Mouse (Mus musculus) thymus, adult 18-20 months (tissue): ENCODE measurements at regions not wholly inside any gene's neighbourhood (a gene's known extent, or its start where the extent isn't known, plus 50 kb on each side); places are given as distances from the start of the nearest gene placed in this dataset.
"Not testable (repeated sequence)": the region's sequence is repeated elsewhere in the genome, so short reads cannot be mapped to it uniquely, and the experiment has no call there.

Experiments
- DNase-seq, 2 experiments: peaks; one replicate each; pipeline ENCODE4 v3.0.0; 2022; ENCODE audit warnings: mixed read lengths in 2 of 2

- DNase-seq, result no peak
Measured at GRCm38 (mm10) chr3:128413481-128413880, 517.4 kb upstream of the Fam241a start.

- DNase-seq, result no peak
Measured at GRCm38 (mm10) chr3:128412157-128412556, 516.0 kb upstream of the Fam241a start.

DNA sequence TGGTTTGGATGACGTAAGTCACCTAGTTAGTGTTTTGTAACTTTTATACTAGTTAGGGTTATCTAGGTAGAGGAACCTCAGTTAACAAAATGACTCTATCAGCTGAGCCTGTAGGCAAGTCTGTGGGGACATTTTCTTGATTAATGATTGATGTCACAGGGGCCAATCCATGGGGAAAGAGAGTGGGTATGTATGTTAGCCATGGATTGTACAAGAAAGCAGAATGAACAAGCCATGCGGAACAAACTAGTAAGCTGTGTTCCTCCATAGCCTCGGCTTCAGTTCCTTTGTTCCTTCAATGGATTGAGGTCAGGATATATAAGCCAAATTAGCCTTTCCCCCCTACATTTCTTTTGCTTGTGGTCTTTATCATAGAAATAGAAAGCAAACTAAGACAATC, 498.7 kb upstream of the Fam241a start:
- no peak for DNase-seq

DNA sequence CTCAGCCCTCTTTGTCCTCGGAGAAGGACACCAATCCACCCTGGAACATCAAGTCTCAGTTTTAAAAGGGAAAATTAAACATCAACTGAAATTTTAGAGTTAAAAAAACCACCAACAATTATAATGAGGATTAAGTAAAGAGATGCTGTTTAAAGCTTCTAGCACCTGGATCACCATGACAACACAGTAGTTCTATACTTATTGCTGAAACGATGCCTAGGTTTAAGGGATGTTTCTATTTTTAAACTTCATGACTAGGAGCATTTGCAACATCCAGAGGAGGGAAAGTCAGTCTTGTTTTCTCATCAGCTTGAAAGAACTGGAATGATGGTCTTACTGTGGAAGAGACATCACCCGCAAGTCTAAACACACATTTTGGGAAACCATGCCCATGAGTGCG, 484.5 kb upstream of the Fam241a start:
- DNase-seq, result no peak

- no peak for DNase-seq
Measured at GRCm38 (mm10) chr3:128369521-128370127, 473.5 kb upstream of the Fam241a start.

GRCm38 (mm10) chr3:128362310-128362709, 466.2 kb upstream of the Fam241a start:
- DNase-seq, result no peak

- DNase-seq, result not testable (repeated sequence)
Measured at GRCm38 (mm10) chr3:128349123-128349522, 453.0 kb upstream of the Fam241a start.

- DNase-seq, result no peak
Measured at GRCm38 (mm10) chr3:128347782-128348574, 451.9 kb upstream of the Fam241a start.

GRCm38 (mm10) chr3:128337508-128337907, 441.4 kb upstream of the Fam241a start:
- no peak for DNase-seq

DNA sequence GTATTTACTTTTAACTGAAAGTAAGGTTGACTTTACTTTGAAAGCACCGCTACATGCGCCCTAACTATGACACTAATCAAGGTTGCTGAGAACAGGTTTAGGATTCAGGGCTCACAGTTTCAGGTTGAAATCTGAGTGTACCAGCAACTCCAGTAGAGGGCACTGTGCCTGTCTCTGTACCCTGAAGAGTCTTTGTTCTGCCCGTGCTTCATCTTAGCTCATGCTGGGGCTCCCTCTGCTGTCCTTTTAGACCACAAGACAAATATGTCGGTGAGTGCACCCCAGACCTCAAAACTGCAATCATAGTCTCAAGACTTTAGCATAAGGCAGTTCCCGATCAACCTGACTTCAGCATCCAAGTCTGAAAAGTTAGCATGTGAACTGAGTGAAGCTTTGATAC, 440.9 kb upstream of the Fam241a start:
- DNase-seq, result peak; percentile 6 to 9

- no peak for DNase-seq
Measured at GRCm38 (mm10) chr3:128327677-128328076, 431.6 kb upstream of the Fam241a start.

- no peak for DNase-seq
Measured at GRCm38 (mm10) chr3:128301312-128301711, 405.2 kb upstream of the Fam241a start.

DNA sequence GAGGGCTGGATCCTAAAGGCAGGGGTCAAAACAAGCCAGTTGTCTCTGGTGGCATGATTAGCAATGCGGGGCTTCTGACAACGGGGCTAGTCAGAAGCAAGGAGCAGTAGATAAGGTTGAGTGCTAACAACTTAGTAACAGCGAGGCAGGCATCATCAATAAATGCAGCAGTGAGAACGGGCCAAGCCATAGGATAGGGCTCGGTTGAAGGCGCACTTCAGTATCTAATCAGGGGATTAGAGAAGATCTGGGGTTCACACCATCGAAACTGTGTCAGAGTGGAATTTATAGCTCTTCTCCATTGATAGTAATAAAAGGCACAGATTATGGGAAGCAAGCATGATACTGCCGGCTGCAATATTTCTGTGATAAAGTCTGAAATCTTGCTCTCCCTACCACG, 402.0 kb upstream of the Fam241a start:
- no peak for DNase-seq

DNA sequence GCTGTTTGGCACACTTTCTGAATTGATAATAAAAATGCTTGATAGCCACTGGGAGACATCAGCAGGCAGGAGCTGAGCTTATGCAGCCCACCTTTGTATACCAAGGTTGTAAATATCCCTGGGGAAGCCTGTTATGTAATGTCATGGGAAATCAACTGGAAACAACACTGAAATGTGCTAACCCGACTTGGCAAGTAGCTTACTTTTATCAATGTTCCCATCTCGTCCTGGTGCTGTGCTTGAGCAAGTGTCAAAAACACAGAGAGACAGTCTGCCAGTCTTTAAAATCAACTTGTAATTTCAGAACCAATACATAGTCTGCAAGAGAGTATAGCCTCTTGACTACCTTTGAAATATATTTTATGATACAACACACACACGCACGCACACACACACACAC, 391.7 kb upstream of the Fam241a start:
- DNase-seq, result no peak

DNA sequence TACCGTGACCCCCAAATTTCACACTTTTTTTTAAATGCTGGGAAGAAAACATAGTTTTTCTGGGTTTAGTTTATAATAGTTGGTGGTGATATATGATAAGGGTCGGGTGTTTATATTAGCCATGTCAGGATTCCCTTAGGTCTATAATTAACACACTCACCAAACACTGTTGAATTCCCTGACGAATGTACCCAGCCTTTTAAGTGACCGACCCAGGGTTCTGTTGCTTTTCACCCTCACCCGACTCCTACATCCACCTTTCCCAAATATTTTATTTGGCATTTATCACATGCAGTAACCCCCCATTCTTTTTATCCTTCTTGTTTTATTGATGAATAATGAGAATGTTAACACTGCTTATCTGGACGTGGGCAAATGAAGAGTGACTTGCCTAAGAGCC, 389.1 kb upstream of the Fam241a start:
- DNase-seq, result no peak

DNA sequence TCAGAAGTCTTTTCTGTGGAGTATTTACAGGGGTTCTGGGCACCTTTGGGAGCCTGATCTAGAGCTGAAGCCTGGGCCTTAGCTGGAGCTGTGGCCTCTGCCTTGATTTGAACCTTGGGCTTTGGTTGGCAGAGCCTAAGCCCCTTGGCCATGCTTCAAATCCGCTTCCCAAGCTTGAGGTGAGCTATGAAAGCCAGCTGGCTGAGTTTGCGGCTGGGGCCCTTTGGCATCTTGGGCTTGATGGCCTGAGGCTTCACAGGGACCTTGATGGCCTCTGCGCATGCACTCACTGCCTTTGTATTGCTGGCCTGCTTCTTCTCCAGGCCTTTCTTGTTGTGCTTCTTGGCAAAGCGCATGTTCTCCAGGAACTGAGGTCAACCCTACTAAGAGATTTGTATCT, 384.5 kb upstream of the Fam241a start:
- DNase-seq, result no peak

- no peak for DNase-seq
Measured at GRCm38 (mm10) chr3:128270576-128270975, 374.5 kb upstream of the Fam241a start.

- no peak for DNase-seq
Measured at GRCm38 (mm10) chr3:128261208-128261607, 365.1 kb upstream of the Fam241a start.

DNA sequence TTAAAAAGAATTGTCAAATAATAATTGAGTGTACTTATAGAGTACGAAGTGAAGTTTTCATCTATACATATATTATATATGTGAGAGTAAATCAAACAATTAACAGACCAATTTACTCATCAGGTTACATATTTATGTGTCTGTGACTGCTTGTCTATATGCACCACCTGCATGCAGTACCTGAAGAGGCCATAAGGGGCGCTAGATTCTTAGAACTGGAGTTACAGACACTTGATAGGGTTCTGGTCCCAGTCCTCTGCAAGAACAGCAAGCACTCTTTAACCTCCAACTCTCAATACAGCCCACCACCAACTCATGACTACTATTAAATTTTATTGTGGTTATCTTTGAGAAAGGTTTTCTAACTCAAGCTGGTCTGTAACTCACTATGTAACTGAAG, 351.7 kb upstream of the Fam241a start:
- DNase-seq, result no peak

DNA sequence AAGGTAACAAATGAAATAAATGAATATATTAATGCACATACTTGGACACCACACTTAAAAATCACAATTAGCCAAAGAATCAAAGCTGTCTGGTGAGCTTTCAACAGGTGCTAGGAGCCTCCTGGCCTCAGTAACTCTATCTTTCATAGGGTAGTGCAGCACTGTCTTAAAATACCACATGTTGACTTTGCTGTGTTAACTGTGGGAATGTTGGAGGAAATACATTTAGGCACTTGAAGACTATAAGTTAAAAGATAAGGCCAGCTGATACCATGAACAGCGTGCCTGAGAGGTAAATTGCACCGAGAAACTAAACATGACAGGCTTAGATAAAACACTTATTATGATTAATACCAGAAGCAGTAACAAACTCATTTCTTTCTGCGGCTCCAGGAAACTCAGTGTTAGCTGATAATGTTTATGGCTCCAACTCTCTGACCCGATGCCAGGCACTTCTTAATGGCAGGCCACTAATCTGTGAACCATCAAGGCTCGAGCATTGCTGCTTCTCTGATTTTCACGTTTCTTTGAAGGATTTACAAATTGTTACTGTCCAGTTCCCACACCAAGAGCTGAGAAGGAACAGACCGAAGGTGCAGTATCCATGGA, 343.8 kb upstream of the Fam241a start:
- no peak for DNase-seq

- DNase-seq, result no peak
Measured at GRCm38 (mm10) chr3:128230390-128230789, 334.3 kb upstream of the Fam241a start.

- DNase-seq, result no peak
Measured at GRCm38 (mm10) chr3:128226930-128227585, 330.9 kb upstream of the Fam241a start.

DNA sequence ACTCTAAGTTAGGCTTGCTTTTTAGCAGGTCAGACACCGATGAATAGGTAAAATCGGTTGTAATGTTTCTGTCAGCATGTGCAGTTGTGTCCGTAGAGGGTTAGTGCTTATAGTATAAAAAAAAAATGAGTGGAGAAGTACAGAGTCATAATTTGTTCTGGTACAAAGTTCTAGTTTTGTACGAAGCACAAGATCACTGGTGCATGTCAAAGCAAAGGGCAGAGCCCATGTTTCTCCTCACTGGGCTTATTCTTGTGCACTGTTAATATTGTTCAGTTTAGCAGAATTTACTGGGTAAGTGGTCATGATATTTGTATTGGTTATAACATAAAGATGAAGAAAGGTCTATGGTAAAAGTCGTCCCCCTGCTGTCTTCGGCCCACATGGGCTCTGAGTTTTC, 330.4 kb upstream of the Fam241a start:
- DNase-seq, result no peak

GRCm38 (mm10) chr3:128222344-128222743, 326.2 kb upstream of the Fam241a start:
- no peak for DNase-seq
